Mouse (Mus musculus) layer of hippocampus, adult 18-20 months (tissue): ENCODE data around the gene St8sia1. TPM values are rescaled to one million over a fixed set of nuclear protein-coding genes. Genes with fewer than 3 reads are reported as not detected.

ENCODE experiments used
- DNase-seq, 2 experiments: peaks; one replicate each; pipeline ENCODE4 v3.0.0; 2022; ENCODE audit warnings: low spot score in 2 of 2
- total RNA-seq, 2 experiments: library from RNA; stranded (reverse); gene quantifications; 2 replicates each; pipeline ENCODE4 v1.2.3; 2021

Gene St8sia1
- total RNA-seq, 2 experiments from 2014 or later = 34.1 TPM

DNA sequence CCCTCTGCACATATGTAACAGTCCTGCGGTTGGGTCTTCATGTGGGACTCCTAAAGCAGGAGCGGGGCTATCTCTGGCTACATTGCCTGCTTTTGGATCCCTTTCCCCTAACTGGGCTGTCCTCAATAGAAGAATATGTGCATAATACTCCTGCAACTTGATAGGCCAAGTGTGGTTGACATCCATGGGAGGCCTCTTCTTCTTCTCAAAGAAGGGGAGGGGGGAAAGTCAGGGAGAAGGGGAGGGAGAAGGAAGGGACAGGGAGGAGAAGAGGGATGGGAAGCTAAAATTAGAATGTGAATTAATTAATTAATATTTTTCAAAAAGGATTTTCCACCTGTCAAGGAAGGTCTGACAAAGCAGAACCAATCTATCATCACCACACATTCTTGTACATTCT is 97.2 kb downstream of the St8sia1 start:
- no peak for DNase-seq

DNA sequence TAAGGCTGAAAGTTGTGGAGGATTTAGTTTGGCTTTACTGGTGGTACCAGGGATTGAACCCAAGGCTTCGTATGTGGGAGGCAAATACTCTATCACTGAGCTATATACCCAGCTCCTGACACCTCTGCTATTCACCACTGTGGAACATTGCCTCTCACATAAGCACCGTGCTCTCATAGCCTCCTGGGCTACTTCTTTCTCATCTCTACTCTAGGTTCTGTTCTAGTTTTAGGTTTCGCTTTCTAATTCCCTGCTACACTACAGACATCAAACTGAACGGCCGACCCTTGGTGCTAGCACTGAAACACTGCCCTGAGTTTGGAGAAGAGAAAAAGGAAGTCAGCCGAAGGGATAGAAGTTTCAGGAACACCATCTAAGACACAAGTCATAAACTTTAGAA is 99.1 kb downstream of the St8sia1 start:
- no peak for DNase-seq

DNA sequence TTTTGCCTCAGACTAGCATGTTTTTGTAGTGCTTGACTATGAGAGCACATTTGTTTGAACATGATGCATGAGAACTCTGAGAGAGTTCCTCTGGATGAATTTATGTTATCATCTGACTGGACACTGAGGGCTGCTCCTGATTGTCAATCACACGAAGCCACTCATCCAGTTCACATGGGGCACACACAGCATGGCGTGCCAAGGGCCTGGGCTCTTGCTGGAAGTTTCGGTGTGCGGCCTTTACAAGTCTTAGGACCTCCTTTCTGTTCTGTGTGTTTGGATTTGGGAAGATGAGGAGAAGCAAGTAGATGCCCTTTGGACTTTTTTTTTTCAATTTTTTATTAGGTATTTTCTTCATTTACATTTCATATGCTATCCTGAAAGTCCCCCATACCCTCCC is 100.4 kb downstream of the St8sia1 start:
- DNase-seq = no peak

DNA sequence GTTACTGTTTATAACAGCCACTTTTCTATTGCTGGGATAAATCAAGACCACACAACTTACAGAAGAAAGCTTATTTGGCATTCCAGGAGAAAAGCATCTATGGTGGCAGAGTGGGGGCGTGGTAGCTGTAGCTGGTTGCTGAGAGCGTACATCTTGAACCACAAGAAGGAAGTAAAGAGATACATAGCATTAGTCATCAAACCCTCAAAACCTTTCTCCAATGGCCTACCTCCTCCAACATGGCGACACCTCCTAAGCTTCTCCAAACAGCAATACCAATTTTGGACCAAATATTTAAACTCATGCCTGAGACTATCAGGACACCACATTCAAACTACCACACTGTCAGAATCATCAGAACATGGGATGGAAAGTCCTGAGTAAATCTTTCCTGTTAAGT is 102.0 kb downstream of the St8sia1 start:
- DNase-seq = no peak

DNA sequence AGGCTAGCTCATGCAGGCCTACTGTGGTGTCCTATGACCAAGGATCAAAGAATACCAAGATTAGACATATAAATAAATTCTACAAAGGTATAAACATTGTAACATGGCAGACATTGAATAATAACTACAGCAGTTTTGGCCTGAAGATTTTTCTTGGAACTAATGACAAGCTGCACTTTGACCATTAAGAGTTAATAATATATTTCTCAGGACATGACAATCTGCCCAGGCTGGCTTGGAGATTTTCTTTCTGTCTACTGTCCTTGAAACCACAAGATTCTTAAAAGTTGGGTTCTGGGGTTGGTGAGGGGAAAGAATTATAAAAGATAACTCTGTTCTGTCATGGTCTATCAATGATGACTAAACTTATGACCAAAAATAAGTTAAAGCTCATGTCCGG is 103.9 kb downstream of the St8sia1 start:
- no peak for DNase-seq

DNA sequence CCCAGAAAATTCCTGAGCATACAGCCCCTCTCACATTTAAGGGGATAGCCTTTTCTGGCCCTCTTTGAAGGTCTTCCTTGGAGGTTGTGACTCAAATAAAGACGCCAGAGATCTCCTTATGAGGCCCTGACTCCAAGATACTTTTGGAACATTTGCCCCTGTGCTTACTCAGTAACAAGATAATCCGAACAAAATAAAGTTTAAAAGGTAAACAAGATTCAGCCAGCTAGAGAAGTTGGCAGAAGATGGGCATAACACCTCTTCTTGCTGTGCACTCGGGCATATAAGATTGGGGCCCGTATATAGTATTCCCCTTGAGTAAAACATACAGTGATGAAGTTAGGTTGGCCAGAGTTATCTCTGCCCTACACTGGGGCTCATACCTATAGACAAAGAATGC is 104.3 kb downstream of the St8sia1 start:
- DNase-seq = no peak

DNA sequence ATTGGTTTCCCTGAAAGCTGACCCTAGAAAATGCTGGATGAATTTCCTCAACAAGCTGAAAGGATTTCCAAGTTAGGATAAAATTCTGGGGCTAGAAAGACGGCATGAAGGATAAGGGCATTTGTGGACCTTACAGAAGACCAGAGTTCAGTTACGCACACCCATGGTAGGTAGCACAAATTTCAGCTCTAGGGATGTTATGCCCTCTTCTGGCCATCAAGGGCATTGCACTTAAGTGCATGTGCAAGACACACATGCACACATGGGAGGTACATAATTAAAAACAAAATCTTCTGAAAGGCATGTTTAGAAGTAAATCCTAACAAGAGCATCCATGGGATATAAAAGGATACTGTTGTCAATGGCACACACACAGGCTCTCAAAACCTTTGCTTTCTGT is 105.3 kb downstream of the St8sia1 start:
- no peak for DNase-seq

DNA sequence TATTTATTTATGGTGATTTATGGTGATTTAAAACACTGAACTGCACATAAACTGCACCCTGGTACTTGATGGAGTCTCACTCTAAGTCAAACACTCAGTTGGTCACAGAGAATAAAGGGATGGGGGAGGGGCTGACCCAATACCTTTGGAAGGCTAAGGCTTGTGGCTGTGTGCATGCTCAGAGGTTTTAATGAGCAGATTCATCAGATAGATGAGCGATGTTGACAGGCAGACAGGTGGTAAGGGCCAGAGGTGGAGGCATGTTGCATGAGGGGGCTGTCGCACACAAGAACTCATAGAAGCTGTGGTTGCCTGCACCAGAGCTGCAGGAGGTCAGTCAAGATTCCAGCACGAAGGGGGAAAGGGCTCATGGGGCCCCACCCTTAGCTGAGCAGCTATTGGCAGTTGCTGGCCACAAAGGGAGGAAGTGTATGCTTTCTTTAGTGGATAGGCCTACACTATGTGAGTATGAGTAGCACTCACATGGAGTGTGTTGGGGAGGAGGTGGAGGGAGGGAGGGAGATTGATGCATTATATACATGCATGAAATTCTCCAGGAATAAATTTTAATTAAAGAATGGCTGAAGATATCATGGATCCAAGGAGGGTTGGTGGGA is 107.9 kb downstream of the St8sia1 start:
- no peak for DNase-seq

DNA sequence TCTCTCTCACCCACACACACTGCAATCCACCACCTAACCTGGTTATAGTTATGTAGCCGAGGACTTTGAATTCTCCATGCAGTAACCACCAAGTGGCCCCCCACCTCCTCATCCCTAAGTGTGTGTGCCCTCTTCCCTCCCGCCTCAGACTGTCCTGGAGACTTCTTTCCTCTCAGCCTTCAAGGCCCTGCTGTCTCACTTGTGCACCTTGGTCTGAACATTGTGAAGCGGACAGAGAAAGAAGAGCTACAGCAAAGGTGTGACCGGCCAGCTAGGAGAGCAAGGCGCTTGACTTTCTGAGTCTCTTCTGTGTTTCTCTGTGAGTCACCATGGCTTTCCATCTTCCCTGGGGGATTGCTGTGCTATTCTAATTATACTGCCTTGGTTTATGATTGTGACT is 108.5 kb downstream of the St8sia1 start:
- no peak for DNase-seq

DNA sequence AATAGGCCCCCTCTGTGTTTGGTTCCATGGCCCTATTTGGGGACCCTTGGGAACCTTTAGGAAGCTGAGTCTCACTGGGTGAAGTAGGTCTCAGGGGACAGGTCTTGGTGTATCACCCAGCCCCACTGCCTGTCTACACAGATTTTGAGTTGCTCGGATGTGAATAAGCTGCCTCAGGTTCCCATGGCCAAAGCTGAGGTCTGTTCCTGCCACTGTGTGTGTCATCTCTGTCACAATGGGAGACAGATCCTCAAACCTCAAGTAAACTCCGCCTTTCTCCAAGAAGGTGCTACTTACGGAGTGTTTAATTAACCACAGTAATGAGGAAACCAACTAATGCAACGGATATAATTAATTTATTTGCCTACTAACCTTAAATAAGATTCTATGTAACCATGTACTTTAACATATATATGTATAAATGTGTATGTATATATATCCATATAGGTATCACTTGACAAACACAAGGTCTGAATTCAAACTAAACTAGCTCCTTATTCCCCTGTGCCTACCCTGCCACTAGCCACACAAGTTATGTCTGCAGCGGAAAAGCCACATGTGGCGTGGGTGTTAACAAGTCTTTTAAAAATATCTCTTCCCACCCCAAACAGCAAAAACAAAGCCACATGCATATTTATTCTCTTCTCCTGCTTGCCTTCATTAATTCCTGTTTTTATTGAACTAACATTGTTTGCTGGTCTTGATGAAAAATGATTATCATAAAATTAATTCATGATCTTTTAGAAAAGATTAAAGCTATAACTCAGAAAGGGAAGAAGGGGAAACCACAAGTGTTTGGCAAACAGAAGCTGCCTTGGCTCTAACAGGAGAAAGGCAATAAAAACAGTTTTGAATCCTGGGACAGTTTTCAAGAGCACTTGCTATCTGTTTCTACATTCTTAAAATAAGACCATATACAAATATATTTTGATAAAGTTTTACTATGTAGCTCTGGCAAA is 111.6 kb downstream of the St8sia1 start:
- peak in 1 of 2 experiments; percentile 54 for DNase-seq

DNA sequence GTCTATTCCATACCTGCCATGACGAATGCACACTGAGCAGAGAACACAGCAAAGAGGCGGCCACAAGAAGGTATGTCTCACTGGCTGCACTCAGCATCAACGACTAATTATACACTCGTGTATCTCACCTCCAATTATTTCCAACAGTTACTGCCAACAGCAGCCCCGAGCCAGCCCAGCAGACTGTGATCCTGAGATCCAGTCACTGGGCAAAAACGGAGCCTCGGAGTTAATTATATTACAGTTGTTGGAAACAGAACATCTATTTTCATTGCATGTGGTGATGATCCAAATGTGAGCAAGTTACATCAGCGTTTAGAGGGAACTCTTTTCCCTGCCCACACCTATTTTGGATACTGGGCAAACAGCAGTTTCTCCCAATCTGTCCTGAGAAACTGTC is 113.8 kb downstream of the St8sia1 start:
- no peak for DNase-seq

DNA sequence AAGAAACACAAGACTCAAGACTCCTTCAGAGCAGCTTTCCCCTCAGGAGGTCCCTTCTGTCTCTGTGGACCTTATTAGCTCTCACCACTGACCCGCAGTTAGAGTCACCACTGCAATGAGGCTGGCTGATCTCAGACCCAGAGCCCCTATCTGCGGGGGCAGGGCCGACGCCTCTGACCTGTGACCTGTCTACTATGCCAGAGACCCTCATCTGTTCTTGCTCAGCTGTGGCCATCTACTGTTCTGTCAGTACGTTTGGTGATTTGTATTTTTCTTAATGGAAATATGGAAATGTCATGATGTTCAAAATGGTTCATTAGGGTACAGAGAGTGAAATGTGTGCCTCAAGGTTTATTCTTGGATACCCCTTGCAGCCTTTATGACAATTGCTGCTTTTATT is 114.9 kb downstream of the St8sia1 start:
- no peak for DNase-seq

DNA sequence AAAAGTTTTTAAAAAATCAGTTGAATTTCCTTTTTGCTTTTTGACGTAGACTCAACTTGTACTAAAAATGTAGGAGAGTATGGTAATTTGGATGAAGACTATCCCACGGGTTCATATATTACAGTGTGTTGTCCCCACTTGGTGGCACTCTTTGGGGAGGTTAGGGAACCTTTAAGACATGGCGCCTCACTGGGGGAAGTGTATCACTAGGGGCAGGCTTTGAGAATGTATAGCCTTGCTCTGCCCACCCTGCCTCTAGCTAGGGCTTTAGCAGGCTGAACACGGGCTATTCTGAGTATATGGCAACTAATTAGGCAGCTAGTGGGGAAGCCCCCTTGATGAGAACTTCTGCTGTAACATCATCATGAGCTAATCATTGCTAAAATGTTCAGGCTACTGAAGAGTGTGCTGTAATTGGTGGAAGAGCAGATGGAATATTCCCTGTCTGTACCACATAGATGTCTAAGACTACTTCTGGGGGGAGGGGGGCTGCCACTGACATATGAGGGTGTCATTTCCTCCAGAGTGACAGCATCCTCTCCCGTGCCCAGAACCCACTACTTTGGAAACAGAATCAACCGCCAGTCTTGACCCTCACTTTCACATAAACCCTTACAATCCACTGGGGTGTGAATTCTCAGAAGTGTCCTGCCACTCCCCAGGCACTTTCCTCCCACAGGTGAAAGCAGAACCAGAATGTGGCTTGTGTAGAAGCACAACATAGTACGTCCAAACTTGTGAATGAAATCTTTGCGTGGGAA is 116.2 kb downstream of the St8sia1 start:
- no peak for DNase-seq

DNA sequence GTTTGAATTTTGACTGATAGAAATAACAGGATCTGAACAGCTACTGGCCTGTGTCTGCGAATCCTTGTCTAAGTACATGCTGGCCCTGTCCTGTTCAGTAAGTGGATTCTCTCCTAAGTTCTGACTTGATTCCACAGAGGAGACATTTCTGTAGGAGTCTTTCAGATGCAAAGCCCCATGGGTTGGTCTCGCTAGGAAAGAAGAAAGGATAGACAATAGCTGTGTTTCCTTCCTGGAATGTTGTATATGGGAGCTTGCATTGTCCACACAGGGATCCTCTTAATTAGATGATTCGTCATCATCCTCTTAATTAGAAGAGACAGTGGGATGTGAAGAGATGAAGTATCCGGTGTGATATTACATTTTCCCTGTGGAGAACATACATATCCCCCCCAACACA is 117.4 kb downstream of the St8sia1 start:
- no peak for DNase-seq

DNA sequence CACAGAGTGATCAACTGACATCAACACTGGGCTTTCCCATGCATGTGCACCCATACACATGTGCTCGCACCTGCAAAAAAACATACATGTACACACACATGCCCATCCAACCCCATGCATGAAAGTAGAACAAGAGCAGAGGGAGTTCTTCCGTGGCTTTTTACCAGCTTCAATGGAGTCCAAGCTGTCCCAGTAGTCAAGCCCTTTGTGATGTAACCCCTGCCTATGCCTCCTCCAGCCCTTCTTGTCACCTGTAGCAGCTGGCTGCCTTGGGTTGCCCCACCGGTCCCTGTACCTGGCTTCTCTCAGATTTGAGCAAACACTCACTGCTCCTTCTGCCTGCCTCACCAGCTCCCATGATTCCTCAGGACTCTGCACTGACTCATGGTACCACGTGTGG is 119.2 kb downstream of the St8sia1 start:
- no peak for DNase-seq

DNA sequence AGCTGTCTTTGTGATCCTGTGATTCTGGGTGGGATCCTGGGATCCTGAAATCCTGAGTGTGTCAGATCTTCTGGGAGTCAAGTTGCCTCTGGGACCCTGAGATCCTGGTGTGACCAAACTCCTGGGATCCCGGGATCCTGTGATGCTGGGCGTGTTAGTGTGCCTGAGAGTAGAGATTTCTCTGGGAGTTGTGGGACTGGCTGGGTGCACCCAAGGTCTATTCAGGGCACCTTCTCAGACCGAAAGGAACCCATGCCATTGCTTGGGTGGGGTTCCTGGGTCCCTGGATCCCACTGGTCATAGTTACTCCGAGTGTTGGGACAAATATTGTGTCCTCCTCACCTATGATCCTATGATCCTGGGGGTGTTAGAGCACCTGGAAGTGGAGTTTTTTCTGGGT is 120.2 kb downstream of the St8sia1 start:
- DNase-seq = no peak

DNA sequence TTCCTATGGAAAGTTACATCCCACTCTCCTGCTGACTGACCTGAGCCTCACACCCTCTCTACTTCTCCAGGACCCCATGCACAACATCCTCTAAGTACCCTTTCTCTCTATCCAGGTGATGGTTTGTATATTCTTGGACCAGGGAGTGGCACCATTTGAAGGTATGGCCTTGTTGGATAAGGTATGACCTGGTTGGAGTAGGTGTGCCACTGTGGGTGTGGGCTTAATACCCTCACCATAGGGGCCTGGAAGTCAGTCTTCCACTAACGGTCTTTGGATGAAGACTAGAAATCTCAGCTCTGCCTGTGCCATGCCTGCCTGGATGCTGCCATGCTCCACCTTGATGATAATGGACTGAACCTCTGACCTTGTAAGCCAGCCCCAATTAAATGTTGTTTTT is 125.8 kb downstream of the St8sia1 start:
- no peak for DNase-seq

DNA sequence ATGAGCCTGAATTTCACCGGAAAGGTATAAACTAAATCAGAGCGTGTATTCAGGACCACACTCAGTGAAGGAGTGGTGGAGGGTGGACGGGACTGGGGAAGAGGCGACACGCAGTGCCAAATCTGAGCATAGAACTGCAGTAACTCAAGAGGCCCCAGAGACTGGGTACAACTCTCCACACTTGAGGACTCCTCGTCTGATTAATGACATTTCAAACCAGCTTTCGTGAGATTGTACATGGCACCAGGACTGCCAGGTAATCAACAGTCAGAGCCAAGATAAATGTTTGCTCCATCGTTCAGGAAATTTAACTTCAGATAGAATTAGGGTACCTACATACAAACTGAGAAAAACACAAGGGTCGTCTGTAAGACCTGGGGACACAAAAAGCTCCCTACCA is 126.9 kb downstream of the St8sia1 start:
- DNase-seq = no peak

DNA sequence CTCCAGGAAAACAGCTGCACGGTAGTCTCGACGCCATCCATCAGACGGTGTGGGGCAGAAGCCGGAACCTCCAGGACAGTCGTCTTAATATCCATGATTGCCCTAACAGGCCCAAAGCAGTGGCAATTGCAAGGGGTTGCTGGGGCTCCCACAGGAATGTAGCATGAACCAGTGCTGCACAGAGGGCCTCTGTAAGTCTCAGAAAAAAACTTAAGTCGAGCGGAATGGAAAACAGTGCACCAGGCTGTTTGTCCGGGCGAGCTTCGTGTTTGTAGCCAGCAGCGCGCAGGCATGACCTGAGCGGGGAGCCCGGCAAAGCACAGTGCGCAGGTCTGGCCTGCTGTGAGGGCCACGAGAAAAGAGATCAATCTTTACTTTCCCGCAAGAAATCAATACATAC is 128.5 kb downstream of the St8sia1 start:
- DNase-seq = no peak

DNA sequence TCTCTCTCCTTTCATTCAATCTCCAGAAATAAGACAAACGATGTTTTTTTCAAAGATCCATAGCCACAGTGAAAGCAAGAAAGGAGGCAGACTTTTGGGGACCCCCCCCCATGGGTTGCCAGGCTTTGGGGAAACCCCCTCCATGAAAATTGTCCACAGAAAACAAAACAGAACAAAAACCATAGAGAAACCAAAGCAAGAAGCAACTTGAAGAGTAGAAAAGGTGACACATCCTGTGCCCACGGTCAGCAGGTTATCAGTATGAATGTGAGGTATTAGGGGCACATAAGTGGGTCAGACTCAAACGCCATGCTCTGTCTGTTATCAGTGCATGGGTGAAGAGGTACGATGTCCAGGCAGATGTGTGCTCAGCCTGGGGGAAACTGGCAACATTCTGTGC is 129.3 kb downstream of the St8sia1 start:
- no peak for DNase-seq

DNA sequence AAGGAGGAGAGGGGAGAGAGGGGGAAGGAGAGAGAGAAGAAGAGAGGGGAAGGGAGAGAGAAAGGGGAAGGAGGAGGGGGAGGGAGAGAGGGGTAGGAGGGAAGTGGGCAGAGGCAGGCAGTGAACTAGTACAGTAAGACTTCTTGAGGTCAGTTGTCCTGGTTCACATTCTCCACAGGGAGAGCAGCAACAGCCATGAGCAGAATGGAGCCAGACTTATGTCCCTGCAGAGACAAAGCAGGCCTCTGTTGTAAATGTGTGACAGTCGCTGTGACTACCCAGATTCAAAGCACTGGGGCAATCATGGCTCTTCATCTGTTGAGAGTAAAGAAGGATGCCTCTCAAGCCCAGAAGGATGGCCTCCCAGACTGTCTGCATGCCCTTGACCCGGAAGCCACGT is 132.5 kb downstream of the St8sia1 start:
- DNase-seq = no peak

DNA sequence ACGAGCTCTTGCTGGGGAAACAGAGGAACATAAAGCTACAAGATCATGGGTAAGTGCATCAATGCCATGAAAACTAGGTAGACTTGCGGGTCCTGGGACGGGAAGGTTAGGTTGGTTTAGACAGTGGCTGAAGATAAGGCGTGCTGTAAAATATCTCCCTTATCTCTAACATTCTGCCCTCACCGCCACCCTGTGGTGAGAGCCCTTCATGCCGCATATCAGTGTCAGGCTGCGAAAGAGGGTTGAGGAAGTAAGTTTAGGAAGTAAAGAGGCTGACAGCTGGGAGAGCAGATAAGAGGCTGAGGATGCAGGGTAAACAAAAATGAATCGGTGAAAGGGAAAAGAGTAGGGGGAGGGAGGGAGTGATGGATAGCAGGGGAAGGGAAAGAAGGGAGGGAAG is 133.0 kb downstream of the St8sia1 start:
- DNase-seq = no peak
